Mouse (Mus musculus) urinary bladder, postnatal 4 days (tissue): ENCODE measurements around the gene Ctsh.
A peak's percentile ranks its signal among the peaks of the same experiment; 100 is the strongest.
"Not testable (repeated sequence)": the region's sequence is repeated elsewhere in the genome, so short reads cannot be mapped to it uniquely, and the experiment has no call there.

Experiments
- DNase-seq, 2 experiments: peaks; one replicate each; pipeline ENCODE4 v3.0.0; 2021 to 2022; ENCODE audit warnings: low spot score in 2 of 2

Ctsh gene

DNA sequence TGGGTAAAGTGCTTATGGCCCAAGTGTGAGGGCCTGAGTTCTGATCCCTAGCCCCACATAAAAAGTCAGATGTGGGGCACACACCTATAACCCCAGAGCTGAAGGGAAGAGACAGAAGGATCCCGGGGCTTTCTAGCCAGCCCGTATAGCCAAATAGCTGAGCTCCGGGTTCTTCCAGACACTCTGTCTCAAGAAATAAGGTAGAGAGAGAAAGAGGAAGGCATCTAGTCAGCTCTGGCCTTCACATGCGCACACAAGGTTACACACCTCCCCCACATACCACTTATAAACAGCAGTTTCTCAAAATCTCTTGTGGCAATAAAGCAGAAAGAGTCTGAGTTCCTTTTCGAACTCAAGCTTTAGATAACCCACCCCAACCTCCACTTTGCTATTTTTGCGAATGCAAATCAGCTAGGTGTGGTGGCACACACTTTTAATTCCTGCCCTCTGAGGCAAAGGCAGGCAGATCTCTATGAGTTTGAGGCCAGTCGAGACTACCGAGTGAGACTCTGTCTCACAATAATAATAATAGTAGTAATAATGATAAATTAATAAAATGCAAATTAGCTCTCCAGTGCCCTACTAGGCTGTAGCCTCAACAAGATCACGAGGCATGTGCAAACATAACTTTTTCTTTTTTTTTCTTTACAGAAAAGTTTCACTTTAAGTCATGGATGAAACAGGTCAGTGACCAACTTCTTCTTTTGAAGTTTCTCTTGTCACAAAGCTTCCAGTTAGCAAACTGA lies 6.0 kb downstream of the Ctsh start:
- DNase-seq: no peak

DNA sequence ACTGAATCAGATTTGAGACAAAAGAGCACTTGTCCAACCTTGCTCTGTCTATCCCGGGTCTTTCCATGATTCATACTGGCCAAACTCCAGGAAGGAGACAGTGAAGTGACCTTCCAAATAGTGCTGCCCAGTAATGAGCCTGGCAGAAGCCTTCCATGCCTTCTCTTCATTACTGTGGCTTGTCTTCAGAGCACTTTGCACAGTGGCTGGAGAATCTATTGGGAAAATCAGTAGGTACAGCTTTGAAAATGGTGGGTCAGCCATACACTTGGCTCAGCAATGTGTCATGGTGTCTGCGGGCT lies 6.6 kb downstream of the Ctsh start:
- no peak for DNase-seq

DNA sequence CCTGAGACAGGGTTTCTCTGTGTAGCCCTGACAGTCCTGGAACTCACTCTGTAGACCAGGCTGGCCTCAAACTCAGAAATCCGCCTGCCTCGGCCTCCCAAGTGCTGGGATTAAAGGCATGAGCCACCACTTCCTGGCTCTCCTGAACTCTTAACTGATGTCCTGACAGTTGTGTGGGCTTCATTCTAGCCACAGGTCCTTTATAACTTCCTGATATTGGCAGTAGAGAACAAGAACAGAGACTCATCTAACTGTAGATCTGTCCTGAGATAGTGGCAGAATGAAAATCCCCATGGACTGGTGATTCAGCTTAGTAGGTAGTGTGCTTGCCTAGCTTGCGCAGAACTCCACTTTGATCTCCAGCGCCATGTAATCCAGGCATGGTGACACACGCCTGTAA lies 7.0 kb downstream of the Ctsh start:
- not testable (repeated sequence) for DNase-seq

DNA sequence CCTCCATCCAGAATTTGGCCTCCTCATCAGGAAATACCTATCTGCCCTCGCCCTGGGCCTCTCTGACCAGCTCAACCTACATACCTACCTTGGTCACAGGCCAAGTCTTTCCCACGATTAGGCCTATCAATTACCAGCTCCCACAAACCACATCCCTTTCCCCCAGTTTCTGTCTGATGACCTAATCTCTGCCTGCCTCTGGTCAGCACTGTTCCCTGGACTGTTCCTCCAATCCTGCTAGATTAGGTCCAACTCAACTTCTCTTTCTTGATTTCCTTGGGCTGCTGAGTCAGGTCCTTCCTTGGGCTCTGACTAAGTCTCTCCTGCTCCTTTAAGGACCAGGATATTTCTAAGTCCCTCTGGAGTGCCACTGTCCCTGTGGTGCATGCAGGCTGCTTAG lies 13.4 kb downstream of the Ctsh start:
- DNase-seq: no peak

DNA sequence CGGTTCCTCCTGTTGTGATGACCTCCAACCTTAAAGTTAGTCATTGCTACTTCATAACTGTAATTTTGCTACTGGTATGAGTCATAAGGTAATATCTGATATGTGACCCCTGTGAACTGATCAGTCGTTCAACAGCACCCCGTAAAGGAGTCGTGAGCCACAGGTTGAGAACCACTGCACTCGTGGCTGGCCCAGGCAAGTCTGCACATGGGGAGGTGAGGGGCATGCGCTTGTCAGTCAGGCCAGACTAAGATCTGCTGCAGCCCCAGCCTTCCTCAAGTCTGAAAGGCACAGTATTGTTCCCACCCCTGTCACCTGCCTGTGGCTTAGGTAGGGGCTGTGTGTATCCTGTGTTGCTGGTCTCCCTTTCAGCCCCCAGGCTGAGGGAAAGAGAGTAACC lies 14.8 kb downstream of the Ctsh start:
- DNase-seq: no peak

DNA sequence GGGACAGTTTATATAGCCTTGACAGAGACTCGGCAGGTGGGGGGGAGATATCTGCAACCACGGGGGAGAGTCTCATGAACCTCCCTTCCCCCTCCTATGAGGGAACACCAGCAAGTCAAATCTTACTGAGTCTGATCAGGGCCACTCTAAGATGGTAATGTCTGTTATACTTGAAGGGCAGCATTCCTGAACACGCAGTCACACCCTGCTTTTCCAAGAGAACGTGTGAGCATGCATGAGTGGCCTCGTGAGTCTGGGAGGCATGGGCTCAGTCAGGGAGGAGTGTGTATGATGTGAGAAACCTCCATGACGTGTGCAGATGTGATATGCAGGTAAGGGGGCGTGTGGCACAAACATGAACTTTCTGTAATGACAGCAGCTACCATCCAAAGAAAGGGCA lies 15.5 kb downstream of the Ctsh start:
- DNase-seq: no peak

DNA sequence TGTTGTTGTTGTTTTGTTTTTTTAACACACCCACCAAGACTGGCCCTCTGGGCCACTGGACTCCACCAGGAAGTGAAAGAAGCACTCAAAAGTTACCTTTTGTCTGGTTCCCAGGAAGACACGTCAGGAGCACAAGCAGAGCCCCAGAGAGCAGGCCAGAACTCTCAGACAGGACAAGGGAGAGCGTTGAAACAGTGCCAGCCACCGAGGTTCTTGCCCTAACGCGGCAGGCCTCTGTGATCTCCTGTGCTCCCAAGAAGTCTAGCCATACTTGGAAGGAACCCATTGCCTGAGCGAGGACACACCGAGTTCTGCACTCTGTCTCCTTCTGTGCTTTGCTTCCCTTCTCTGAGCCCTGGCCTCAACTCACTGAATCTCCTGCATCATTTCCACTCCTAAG lies 16.2 kb downstream of the Ctsh start:
- no peak for DNase-seq

DNA sequence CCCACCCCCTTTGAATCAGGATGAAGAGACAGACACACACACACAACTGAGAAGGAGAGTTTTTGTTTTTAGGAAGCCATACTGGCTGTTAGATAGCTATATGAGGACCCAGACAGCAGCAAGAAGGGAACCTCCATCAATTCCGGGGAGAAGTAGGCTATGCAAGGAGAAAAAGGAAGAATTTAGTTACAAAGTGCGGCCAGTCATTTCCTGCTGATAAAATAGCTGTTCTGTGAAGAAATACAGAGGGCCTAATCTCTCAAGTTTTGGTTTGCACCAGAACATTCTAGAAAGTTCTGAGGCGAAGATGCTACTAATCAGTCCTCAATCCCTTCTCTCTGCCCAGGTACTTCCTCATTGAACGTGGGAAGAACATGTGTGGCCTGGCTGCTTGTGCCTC lies 21.4 kb downstream of the Ctsh start:
- DNase-seq: no peak

DNA sequence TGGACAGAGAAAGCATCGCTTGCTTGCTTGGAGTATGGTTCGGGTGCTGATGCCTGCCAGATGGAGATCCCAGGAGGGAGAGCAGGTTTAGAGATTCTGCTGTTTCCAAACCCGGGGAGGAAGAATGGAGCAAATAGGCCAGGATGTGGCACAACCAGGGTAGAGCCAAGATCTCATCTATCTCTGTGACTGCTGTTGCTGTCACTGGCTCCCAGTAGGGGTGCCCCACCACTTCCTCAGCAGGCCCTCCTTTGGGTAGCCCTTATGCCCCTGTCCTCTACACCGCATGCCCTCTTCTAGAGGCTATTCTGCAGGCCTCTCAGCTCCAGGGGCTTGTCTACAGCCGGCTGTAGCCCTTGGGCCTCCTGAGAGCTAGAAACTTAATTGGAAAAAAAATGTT lies 22.2 kb downstream of the Ctsh start:
- DNase-seq: no peak

DNA sequence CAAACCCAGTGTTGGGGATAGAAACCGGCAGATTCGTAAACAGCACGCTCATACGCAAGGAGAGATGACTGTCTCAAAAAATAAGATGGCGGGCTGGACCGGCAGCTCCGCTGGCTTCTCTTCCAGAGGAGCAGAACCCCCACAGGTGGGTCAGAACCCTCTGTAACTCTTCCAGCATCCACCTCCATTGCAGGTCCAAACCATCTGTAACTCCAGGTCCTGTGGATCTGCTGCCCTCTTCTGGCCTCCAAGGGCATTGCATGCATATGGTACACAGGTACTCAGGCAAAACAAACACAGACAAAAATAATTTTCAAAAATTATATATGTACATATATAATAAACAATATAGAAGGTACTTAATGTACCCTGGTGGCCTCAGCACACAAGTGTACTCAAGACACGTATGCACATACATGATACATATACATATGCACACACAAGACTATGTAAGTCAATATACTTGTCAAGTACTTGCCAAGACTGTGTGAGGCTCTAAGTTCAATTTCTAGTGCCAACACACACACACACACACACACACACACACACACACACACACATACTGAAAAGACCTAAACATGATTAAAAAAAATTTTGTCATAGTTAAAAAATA lies 23.0 kb downstream of the Ctsh start:
- peak; percentile 38 to 77 for DNase-seq

DNA sequence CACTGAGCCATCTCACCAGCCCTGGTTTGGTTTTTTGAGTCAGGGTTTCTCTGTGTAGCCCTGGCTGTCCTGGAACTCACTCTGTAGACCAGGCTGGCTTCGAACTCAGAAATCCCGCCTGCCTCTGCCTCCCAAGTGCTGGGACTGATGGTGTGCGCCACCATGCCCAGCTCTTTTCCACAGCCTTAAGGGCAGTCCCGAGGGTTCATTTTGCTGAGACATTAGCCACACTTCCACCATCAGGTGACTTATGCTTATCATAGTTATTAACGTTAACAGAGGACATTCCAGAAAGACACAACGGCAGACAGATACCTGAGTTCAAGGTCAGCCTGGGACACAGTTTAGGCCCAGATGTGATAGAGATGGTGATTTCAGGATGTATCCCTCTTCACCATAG lies 28.0 kb downstream of the Ctsh start:
- not testable (repeated sequence) for DNase-seq

DNA sequence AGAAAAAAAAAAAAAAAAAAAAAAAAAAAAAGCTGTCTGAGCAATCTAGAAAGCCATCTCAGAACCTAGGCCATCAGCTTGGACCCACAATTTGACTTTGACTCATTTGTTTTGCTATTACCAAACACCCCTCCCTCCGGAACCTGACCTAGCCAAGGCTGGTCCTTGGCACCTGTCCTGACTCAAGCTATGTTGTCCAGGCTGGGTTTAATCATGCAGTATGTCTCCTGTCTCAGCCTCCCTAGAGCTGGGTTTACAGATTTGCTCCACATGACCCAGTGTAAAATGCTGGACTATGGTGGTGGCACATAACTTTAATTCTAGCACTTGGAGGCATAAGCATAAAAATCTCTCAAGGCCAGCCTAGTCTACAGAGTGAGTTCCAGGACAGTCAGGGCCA lies 29.0 kb downstream of the Ctsh start:
- DNase-seq: no peak

DNA sequence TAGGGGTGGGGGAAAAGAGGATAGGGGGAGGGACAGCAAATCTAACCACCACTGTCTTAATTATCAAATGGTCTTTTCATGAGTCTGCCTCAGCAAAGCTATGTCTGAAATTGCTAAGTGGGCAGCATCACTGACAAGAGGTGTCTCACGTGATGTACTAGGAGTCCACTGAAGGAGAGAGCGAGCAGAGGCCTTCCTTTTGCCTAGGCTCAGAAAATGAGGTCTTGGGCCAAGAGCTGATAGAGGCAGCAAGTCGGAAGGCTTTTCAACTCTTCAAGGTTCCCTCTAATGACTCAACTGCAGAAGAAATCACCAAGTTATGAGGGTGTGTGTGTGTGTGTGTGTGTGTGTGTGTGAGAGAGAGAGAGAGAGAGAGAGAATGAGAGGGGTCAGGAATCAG lies 30.2 kb downstream of the Ctsh start:
- no peak for DNase-seq

DNA sequence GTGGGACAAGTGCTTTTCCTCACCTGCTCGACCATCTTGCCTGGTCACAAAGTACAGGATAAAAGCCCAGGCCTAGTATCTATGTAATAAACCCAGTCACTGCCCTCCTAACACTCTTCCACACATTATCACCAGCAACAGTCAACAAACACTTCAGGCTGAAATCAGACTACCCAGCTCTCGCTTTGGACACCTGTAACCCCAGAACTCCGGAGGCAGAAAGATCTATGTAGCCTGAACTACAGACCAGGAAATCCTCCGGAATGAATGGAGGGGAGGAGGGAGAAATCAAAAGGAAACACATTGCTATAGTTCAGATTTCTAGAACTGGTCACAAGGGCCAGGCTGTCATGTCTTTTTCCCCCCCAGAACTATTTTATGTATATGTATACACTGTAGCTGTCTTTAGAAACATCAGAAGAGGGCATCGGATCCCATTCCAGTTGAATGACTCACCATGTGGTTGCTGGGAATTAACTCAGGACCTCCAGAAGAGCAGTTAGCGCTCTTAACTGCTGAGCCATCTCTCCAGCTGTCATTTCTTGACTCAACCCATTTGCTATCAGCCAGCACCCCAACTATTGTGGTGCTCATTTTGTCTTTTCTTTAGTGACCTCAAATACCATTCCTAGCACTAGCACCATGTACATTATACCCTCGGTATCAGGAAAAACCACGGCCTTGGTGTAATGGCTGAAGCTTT lies 31.0 kb downstream of the Ctsh start:
- DNase-seq: no peak

DNA sequence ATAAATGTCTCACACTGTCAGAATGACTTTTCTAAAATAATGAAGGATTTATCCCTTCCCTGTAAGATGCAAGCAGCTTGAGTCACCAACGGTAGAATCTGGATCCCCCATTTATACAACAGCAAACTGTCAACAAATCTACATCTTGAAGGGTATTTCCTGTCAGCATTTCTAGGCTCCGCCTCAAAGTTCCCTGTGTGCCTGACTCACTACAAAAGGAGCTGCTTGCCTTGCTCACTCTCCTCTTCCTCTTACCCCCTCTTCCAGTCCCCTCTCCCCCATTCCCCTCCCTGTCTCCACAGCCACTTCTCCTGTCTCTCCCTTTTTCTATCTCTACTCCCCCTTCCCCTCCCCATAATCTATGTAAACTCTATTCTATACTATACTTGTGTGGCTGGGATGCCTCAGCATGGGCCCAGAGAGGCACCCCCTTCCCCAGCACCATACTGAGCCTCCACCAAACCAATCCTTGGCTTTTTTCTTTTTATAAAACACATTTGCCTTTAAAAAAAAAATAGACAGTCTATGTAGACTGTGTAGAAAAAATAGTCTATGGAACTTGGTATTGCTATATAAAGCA lies 34.0 kb downstream of the Ctsh start:
- no peak for DNase-seq

DNA sequence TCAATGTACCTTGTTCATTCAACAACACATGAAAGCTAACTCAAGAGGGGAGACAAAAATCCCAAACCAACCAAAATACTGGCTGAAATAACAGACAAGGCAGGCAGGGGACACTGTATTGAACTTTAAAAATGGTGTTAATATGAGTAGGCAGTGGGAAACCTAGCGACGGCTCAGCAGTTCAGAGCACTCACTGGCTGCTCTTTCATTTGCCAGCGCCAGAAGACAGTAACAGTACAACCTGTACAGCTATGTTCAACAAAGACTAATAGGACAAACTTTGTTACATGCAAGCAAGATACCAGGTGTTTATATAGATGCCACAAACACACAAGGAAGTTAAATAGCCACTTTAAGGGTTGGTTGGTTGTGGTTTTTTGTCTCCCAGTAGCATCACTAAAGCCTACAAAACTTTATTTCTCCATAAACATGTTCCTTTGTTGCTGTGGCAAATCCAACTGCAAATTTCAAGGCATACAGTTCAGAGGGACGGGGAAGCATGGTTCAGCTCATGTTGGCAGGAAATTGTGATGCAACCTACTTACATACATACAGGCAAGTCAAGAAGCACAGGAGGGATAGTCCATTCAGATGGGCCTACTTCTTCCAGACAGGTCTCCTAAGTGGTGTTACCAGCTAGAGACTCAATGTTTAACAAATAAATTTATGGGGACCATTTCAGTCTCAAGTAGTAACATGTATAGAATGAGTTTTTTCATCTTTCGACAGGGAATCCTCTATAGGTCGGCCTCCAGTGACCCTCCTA lies 35.6 kb downstream of the Ctsh start:
- no peak for DNase-seq

DNA sequence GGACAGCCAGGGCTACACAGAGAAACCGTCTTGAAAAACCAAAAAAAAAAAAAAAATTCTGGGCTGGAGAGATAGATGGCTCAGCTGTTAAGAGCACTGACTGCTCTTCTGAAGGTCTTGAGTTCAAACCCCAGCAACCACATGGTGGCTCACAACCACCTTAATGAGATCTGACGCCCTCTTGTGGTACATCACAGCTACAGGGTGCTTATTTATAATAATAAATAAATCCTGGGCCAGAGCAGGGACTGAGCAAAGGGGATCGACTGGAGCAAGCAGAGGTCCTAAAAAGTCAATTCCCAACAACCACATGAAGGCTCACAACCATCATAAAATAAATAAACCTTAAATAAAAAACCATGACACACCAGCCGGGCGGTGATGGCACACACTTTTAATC lies 45.0 kb downstream of the Ctsh start:
- DNase-seq: no peak

DNA sequence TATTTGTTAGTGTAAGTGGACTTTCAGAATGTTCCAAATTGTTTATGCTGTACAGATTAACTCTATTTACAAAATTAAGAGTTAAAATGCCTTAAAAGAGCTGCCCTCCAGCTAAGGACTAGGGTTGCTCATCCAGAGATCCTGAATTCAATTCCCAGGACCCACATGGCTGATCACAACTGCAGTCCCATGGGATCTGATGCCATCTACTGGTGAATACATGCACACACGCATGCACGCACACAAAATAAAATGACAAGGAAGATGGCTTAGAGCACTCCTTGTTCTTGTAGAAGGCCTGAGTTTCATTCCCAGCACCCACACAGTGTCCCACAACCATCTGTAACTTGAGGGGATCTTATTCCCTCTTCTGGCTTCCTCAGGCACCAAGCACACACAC lies 46.8 kb downstream of the Ctsh start:
- no peak for DNase-seq

DNA sequence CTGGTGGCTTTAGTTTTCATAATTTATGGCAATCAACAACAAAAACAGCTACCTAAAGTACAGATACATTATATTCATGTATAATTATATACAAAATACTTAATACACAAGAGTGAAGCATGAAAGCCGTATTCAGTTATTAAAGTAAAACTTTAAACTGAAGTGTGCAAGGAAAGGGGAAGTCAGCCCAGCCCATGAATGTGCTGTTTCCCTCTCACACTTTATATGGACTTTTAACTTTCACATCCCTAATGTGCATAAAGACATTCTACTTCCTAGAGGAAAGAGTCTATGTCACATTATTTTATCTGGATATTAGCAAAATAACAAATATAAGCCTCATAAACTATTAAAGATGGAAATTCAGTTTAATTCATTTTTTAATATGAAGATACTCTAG lies 51.5 kb downstream of the Ctsh start:
- no peak for DNase-seq

DNA sequence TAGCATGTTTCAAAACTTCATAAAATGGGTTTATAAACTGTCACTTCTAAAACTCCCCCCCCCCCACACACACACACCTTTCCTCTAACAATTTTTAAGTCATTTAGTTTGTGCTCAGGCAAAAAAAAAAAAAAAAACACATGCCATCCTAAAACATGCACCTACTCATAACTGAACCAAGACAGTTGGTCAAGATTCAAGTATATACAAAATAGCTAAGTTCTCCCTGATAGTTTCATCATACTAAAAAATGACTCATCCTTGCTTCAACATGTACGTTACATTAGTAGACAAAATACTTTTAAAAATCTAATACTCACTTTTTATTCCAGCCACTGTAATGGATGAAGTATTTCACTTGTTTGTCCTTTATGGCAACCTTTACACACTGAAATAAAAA lies 53.0 kb downstream of the Ctsh start:
- DNase-seq: no peak

DNA sequence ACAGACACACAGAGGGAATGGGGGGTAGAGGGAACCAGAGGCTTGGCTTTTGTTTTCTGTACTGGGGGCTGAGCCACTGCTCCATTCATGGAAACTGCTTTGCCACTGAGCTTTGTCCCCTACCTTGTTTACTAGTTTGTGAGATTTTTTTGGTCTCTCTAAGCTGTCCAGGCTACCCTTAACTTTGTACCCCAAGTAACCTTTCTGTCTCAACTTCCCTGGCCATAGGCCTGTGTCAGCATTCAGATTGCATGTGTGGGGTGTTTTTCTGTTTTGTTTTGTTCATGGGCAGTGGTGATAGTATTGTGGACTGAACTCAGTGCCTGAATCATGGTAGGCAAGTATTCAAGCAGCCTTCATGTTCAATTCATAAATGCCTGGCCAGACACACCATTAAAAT lies 54.3 kb downstream of the Ctsh start:
- no peak for DNase-seq

DNA sequence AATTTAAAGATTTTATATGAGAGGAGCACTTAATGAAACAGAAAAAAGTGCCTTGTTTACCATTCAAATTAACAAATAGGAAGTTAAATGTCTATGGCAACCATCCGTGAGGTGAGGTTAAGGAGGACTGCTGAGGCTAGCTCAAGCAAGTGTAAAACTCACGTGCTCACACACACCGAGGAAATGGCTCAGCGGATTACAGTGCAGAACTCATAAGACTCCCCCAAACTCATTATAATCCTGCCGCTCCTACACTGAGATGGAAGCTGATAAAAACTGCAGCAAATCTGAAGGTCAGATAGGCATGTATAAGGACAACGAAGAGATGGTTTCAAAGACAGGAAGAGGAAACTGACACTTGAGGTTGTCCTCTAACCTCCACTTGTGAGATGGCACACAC lies 55.4 kb downstream of the Ctsh start:
- DNase-seq: no peak
